Mouse (Mus musculus) skeletal muscle tissue, adult 2 months (tissue): ENCODE data around the gene Rpl22l1.
"Not testable (repeated sequence)": the region's sequence is repeated elsewhere in the genome, so short reads cannot be mapped to it uniquely, and the experiment has no call there.

Source experiments
- DNase-seq: peaks from one replicate; pipeline ENCODE4 v3.0.0-alpha.2; 2012; ENCODE audit warnings: low read depth, low spot score

Rpl22l1 gene

GRCm38 (mm10) chr3:28836796-28837371, 31.6 kb downstream of the Rpl22l1 start:
- no peak for DNase-seq

- no peak for DNase-seq
These were observed 36.8 kb downstream of the Rpl22l1 start for GRCm38 (mm10) chr3:28841886-28842649.

GRCm38 (mm10) chr3:28843231-28843630, 38.0 kb downstream of the Rpl22l1 start:
- no peak for DNase-seq

GRCm38 (mm10) chr3:28847115-28847514, 41.9 kb downstream of the Rpl22l1 start:
- no peak for DNase-seq

GRCm38 (mm10) chr3:28852174-28852573, 46.9 kb downstream of the Rpl22l1 start:
- DNase-seq: not testable (repeated sequence)
